Mouse (Mus musculus) brain, embryonic 18.5 days (tissue): ENCODE results near the gene Dhh.

Experiments
- DNase-seq: peaks from one replicate; pipeline ENCODE4 v3.0.0-alpha.2; 2012; ENCODE audit warnings: low read depth, low spot score

Gene Dhh

DNA sequence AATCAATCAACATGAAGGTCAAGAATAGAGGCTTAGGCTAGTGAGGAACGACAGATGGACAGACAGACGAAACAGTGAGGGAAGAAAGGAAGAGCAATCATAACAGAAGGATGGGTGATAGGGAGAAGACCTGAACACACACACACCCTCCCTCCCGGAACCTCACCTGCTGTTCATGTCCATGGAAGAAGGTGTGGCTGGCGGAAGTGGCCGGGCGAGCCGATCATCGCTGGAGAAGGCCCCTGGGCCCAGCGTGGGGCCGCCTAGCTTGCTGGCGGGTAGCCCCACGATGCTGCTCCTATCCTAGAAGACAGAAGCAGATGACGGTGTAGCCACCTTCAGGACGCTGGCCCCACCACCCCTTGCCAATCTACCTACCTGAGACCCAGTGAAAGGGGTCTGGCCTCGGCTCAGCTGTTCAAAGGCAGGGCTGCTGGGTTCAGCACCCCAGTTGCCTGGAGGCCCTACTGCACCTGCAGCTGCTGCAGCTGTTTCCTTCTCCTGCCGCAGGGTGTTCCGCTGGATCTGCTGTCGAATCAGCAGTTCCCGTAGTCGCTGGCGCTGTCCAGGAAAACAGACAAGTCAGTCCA, 47.0 kb downstream of the Dhh start:
- no peak for DNase-seq

DNA sequence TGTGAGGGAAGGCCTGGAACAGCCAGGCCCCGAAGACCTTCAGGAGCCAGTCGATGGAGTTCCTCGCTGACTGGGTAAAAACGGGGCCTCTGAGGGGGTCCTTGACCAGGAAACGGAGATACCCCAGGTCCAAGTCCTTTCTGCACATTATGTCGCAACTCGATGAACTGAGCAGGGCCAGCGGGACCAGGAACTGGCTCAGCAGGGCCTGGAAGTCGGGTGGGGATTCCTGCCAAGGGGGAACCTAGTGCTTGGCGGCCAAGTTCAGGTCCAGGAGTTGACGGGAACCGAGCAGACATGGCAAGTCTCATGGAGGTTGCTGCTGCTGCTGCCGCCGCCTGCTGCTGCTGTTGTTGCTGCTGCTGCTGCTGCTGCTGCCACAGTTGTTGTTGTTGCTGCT, 47.7 kb downstream of the Dhh start:
- DNase-seq: no peak

GRCm38 (mm10) chr15:98849956-98850600, 48.3 kb downstream of the Dhh start:
- no peak for DNase-seq

DNA sequence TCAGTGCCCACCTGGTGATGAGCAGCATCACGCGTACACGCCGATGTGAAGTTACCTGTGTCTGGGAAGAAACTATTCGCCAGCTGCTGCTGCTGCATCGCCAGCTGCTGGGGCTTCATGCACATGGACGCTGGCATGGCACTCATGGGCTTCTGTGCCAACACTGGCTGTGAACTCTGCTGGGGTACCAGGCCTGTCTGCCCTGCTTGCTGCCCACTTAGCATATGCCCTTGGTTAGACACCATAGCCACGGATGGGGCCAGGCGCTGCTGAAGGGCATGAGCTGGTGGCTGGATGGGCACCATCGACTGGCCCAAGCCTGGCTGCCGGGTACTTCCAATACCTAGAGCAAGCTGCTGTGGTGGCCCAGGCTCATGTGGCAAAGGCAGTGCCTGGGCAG, 49.2 kb downstream of the Dhh start:
- no peak for DNase-seq

- DNase-seq: no peak
Measured at GRCm38 (mm10) chr15:98846140-98846539, 52.2 kb downstream of the Dhh start.

GRCm38 (mm10) chr15:98845149-98845548, 53.2 kb downstream of the Dhh start:
- DNase-seq: no peak

GRCm38 (mm10) chr15:98843595-98844223, 54.6 kb downstream of the Dhh start:
- no peak for DNase-seq
